Mouse (Mus musculus) adrenal gland, postnatal 4 days (tissue): ENCODE results near the gene Ccng1. TPM values are rescaled to one million over a fixed set of nuclear protein-coding genes. Genes with fewer than 3 reads are reported as not detected.
A peak's percentile ranks its signal among the peaks of the same experiment; 100 is the strongest.

Experiments used
- DNase-seq, 2 experiments: peaks; one replicate each; pipeline ENCODE4 v3.0.0; 2021 to 2022; ENCODE audit warnings: low spot score in 2 of 2, mixed read lengths in 2 of 2
- long read RNA-seq, 2 experiments: library from polyadenylated mRNA; stranded (forward); transcript quantifications; one replicate each; pipeline ENCODE4 v2.0.0; 2021
- total RNA-seq, 2 experiments: library from RNA; stranded (reverse); gene quantifications; 2 replicates each; pipeline ENCODE4 v1.2.3; 2021

Gene Ccng1
- total RNA-seq = 10 to 100 TPM; 47.3 to 47.7 TPM
- long read RNA-seq, experiment 1, transcript Ccng1-201 (6 exons, 3,512 nt) = major isoform, 7 of 9 reads
- long read RNA-seq, experiment 1, partial matches to known transcripts = 0 of 9 reads
- long read RNA-seq, experiment 1, other reads (novel, unspliced or antisense) = 2 of 9 reads
- long read RNA-seq, experiment 2, transcript Ccng1-201 (6 exons, 3,512 nt) = major isoform, 28 of 39 reads
- long read RNA-seq, experiment 2, partial matches to known transcripts = 11 of 39 reads
- long read RNA-seq, experiment 2, other reads (novel, unspliced or antisense) = 0 of 39 reads

DNA sequence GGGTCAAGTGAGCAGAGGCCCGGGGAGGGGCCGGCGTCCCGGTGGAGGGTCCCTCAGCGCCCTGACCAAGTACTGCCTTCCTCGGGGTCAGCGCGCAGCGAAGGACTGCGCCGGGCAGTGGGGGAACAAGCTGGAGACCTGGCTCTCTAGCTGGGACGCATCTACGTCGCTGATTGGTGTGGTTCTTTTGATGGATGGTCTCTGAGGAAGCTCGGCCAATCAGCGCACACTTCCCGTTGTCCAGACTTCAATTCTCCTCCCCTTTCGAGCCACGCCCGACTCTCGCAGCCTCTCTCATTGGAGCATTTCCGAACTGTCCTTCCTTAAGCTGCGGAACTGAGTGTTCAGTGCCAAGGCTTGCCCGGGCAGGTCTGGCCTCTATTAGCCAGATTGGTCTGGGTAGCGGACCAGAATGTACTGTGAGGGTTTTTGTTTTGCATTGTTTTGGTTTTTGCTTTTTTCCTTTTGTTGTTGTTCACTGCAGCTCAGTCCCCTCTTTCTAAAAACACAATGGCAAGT, at the start of gene Ccng1:
Ccng1 (minus strand) TSS at position 203 of the 519 bp plus-strand sequence.
- peak; percentile 57 to 85 for DNase-seq

DNA sequence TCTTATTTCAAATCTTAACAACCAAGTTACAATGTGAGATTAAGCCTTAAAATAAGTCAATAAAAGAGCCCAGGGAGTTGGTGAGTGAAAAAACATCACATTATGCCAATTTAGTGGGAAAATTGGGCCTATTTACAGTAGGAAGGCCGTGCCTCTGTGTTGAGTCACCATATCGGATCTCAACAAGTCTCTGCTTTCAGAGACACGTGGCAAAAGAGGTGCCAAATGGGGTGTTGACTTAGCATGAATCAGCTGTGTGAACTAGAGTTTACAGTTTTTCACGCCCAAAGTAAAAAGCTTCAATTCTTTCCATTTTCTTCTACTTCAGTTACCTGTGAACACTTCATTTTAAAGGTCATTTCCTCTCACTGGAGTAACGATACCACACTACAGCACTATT, 35.2 kb upstream of the Ccng1 start:
- no peak for DNase-seq

DNA sequence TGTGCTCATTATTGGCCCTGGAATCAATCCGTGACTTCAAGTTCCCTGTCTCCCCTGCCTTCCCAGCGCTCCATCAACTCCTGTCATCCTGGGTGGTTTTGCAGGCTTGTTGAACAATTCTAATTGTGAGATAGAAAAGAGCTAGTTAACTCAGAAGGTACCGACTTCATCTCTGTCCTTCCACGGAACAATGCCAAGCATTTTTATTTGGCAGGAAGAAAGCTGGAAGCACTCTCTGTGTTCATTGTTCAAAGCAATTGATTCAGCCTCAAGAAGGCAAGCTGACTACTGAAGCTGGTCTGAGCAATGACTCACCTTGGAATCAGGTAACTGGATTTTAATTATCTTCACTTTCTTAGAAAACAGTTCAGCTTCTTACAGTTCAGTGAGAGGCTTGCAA, 34.6 kb upstream of the Ccng1 start:
- DNase-seq = no peak

DNA sequence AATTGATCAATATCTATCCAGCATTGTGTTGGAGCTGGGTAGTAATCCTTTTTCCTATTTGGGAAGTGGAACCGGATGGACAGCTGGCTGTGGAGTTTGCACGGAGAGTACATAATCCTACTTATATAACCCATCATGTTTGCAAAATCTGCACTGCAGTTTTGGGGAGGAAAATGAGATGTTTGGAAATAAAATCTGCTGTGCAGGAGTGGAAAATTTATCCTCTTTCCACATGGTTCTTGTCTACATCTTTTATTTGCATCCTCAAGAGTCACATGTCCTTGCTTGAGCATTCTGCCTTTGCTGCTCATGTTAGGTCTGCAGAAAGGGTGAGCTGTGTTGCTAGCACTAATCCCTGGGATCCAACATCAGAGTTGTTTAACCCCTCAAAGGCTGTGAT, 31.8 kb upstream of the Ccng1 start:
- DNase-seq = no peak

DNA sequence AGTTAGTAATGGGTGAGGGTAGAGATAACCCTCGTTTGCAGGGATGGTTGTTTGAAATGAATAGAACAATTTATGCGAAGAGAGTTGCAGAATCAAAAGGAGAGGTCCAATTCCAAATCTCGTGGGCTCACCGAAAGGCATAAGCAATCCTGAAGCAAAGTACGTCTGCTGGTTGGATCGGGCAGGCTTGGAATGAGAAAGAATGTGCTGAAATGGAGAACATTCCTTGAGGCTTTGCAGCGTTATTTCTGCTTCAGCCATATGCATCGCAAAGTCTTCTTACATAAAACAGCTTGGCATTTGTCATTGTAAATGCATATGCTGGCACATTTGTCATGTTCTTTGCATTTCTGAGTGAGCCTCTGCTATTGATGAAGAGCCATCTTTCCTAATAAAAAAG, 29.2 kb upstream of the Ccng1 start:
- no peak for DNase-seq

DNA sequence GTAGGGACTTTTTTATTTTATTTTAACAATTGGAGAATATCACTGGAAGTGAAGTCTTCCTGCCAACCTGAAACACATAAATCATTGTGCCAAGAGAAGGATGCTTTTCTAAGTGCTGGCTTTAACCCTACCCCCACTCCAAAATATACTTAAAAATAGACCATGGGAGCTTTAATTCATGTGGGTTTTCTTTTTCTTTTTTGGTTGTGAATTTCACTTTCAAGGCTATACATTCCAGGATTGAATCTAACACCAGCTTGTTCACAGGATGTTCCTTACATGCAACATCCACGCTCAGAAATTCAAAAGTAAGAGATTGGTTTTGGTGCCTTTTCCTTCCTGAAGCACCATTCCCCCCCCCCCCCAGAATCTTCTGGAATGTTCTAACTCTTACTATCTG, 28.2 kb upstream of the Ccng1 start:
- DNase-seq = no peak

DNA sequence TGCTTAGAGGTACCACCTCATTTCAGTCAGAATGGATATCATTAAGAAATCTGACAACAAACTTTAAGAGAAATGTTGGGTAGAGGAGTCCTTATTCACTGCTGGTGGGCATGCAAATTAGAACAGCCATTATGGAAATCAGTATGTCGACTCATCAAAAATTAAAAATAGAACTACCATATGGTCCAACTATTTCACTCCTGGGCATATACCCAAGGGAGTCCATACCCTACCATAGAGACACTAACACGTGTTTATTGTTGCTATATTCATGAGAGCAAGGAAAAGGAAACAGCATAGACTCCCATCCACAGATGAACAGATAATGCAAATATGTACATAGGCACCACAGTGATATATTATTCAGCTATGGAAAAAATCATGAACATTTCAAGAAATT, 26.7 kb upstream of the Ccng1 start:
- DNase-seq = no peak

DNA sequence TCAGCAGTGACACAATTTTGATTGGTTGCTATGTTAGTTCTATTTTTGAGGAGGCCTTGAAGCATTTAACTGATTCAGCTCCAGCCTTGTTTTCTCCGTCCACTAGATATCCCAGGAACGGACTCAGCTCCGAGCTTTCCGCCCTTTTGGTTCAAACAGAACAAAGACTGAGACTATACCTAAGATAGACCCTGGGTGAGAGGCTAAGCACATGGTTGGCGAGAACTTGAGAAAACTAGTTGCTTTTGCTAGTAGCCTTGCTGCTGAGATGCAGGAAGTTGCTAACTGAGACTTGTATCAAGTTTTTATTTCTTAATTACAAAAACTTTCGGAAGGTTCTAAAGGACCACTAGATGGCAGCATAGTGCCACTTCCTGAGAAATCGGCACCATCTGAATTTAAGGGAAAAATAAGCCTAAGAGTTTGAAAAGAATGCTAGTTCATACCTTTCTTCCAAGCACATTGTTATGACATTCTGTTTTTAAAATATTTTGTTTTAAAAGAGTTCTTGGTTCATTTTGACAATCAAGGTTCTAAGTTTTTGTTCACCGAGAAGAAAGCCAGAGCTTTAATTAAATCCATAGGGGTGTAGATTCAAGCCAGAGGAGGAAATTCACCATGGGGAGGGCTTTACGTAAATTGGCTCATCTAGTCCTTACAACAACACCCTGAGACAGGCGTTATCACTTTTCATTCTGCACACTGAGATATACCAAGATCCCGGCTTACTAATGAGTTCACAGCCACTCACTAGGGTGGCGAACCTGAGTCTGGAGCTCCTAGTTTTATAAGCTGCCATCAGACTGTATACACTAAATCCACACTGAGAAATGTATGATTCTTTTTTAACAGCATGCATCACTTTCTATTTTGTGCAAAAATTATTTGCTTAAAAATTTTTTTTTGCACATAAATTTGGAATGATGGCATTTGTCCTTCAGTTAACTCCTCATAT, 20.5 kb upstream of the Ccng1 start:
- no peak for DNase-seq

DNA sequence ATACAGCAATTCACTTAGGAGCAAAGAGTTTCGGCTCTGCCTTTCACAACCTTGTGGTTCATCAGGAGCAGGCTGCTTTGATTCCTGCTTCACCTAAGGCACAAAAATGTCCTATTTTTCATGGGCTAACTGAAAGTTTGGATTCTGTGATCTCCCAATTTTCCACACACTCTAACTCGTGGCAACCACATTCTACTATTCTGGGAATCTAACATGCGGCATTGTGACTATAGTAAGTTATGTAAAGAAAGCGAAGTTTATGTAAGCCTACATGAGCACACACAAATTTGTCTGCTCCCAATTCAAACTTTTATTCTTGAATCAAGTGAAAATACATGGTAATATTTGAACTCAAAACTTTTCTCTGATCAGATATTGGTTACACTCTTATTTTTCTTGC, 9.6 kb upstream of the Ccng1 start:
- DNase-seq = no peak

DNA sequence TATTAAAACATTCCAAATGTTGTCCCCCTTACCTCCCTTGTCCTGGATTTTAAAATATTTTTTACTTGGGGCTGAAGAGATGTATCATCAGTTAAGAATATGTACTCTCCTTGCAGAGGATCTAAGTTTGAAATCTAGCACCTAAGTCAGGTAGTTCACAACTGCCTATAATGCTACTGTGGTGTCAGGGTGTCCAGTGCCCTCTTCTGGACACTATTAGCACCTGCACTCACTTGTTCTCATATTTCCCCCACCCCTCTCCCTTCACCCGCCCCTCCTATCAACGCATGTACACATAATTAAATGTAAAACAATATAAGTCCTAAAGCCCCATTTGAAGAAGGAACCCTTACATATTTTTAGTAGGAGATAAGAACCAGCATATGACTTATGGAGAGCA, 8.3 kb upstream of the Ccng1 start:
- no peak for DNase-seq

DNA sequence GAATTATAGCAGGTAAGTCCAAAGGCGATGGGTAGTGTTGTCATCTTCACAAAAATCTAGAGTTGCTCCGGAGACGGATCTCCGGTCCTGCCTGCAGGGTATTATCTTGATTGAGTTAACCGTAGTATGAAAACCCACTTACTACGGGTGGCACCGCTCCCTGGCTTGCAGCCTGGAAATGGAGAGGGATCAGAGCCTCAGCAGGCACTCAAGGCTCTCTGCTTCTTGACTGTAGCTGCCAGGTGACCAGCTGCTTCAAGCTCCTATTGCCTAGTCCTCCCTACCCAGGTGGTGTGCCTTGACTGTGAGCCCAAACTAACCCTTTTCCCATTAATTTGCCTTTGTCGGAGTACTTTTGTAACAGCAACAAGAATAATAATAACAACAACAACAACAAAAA, 4.8 kb upstream of the Ccng1 start:
- no peak for DNase-seq

DNA sequence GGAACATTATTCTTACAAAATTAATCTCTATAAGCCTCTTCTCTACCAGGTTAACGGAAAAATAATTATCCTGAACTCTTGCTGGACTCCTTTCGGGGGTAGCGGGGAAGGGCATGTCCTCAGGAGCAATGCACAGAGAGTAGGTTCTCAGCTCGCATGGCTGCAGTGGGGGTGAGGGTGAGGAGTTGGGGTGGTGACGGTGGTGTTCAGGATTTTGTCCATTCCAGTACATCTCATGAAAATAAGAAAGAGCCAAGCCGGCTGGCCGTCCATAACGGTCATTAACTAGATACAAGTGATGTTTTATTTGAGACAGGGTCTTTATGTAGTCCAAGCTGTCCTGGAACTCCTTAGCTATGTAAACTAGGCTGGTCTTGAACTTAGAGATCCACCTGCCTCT, 857 bp upstream of the Ccng1 start:
- DNase-seq = no peak

DNA sequence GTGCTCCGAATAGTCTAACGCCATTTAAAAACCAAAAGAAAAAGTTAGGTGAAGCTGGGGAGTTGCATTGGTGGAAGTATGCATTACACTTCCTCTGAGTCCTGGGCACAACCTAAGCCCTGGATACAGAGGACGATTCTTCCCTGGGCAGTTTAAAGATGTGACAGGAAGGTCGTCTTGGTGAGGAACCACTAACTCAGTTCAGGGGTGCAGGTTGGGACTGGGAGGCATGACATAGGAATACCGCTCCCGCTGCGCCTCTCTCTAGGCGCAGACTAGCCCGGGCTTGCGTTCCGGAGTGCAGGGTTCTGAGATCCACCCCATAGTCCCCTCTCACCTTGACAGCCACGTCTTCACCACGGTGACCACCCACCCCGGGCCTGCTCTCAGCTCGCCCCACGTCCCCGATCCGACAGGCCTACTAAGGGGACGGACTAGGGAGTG, 425 bp downstream of the Ccng1 start:
- no peak for DNase-seq

DNA sequence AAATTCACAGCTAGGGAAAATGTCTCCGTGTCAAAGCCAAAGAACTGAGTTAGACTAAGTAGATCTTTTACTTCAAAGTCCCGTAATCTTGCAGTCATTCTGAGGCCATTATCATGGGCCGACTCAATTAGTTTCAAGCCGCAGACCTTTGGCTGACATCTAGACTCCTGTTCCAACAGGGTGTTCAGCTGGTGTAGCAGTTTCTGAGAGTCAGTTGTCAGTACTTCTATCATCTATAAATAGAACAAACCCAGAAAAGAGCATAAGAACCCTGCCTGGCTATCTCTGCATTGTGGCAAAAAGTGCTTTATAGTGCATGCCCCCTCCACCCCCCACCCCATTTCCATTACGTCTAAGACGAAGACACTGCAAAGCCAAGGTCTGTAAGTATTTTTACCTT, 1.3 kb downstream of the Ccng1 start:
- DNase-seq = no peak

DNA sequence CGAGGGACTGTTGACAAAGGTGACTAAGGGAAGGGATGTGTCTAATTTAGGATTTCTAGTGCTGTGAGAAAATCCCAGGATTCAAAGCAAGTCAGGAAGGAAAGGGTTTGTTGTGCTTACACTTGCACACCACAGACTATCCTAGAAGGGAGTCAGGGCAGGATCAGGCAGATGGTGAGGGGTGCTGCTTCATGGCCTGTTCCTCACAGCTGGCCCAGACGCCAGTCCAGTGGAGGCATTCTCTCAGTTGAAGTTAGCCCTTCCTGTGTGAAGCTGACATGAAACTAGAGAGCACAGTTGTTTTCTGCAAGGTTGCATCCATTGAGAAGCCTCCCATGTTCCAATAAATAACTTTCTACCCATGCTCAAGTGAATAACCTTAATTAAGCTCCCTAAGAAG, 7.4 kb downstream of the Ccng1 start:
- DNase-seq = no peak

DNA sequence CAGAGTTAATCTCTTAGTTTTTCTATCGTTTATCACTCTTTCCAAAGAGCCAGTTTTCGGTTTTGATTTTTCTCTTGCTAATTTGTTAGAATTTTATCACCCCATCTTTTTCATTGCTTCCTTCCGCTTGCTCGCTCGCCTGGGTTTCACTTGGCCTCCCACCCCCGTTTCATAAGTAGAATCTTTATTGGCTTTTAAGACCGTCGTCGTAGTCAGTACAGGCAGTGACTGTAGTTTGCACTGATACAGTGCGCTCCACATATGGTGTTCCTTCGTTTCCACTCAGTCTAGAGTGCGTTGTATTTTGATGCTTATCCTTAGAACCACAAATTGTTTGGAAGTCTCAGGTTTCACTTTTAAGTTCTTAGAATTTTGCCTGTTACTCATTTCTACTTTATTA, 8.8 kb downstream of the Ccng1 start:
- DNase-seq = no peak

DNA sequence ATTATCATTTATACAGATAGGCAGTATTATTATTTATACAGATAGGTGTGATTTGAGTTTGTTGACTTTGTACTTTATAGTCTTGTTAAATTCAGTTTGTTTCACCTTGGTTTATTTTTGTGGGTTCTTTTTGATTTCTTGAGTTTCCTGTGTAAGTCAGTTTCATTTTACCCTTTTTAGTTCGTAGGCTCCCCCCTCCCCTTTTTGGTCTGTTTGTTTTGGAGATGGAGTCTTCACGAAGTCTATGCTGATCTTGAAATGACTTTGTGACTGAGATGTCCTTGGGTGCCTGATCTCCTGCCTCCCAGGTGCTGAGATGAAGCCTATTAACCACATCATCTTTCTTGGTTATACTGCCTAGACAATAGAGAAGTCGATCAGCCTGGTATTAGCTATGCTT, 10.8 kb downstream of the Ccng1 start:
- DNase-seq = no peak

DNA sequence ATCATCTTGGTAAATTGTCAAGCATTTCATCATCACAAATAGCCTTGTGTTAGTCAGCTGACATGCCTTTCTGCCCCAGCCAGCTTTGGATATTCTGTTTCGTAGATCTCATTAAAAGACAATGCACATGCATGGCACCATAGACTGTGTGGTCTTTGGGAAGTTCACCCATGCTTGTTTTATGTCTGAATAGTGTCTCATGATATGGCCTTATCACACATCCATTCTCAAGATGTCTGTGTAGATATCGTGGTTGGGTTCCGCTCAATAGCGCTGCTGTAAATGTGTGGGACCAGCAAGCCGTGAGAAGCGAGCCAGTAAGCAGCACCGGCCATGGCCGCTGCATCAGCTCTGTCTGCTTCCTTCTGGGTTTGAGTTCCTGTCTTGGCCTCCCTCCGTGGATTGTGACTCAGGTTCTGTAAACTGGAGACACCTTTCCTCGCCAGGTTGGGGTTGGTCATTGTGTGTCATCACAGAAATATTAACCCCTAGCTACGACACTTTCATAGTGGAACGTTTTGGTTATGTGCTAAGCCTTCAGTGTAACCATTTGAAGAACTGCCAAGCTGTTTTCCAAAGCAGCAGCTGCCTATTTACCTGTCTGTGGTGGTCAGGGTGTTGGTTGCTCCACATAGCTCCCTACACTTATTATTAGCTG, 13.4 kb downstream of the Ccng1 start:
- no peak for DNase-seq

DNA sequence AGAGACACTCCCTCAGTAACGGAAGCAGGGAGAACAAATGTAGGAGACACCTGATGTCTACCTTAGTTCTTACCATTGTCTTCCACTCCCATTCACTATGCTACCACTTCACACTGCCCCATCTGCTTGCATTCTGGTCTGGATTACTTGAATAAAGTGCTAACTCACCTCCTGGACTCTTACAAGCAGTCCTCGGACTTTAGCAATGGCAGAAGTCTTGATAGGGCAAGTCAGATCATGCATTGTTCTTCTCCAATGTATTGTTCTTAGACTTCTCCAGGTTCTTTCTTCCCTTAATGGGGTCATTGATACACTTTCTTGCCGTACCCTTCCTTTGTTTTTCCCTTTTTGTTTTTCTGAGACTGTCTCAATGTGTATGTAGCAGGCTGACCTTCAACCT, 17.7 kb downstream of the Ccng1 start:
- no peak for DNase-seq

DNA sequence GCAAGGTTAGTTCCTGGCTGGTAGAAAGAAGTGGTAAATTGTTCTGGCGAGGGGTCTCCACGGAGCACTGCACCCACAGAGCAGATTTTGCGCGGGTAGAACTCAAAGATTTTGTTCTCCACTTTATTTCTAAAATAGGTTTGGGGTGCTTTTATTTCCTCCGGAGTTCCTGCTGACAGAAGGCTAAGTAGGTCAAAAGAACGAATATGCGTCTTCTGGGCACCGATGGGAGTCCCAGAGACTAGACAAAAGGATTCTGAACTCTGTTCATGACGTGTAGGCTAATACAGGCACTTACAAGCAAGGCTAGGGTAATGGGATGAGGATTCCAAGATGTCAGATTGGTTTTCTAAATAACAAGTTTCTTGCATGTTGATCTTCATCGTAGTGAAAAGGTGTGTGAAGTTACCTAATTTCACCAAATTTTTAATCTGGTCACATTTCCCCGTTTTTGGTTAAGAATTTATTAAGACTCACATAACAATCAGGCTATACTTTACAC, 20.8 kb downstream of the Ccng1 start:
- no peak for DNase-seq

DNA sequence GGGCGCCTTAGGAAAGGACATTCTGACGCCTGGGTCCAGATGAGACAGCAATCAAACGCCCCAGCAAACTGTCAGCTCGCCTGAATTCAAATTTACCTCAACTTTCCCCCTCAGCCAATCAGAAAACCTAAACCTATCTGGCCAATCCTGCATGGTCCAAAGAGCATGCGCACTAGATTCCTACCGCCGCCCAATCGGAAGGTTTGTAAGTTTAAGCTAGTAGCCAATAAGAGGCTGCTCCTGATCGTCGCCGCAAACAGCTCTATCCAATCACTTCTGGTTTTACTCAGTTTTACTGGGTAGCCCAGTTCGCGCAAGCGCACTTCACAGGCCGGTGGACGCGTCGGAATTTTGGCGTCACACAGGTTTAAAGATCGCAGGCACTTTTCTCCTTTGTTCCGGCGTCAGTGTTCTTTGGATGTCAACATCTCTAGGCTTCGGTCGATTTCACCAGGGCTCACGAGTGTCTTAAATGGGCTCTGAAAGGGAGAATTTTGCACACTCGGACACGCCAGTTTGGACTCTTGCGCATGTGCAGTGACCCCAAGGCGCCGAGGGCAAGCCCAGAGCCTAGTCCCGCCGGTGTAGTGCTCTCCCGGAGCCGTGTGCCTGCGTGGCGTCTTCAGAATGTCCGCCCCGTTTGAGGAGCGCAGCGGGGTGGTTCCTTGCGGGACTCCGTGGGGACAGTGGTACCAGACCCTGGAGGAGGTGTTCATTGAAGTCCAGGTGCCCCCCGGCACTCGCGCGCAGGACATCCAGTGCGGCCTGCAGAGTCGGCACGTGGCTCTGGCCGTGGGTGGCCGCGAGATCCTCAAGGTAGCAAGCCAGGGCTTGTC, 21.6 kb downstream of the Ccng1 start, which contains the start of the genes Hmmr and Nudcd2:
Hmmr (minus strand) TSS at position 84 of the 836 bp plus-strand sequence.
Nudcd2 (plus strand) TSS at position 329 of the 836 bp plus-strand sequence.
- DNase-seq = peak; percentile 50 to 83
